ENCODE assay signal across 8 mouse cellular contexts in genomic region chr10:34206436-34206782, GRCm38 (mm10). TPM values are rescaled to one million over a fixed set of nuclear protein-coding genes. Genes with fewer than 3 reads are reported as not detected.
A peak's percentile ranks its signal among the peaks of the same experiment; 100 is the strongest.
DNase-seq lines count a peak whose midpoint lies in the region; ATAC-seq and TF ChIP-seq lines count a peak whose summit lies in the region.

No protein-coding gene starts in this region.

- H3K27me3 ChIP-seq in kidney, embryonic 14.5 days (ENCODE audit: control insufficient read depth, insufficient read depth, low read length) = no peaks in the 10 kb centered on the region
- no peaks in the 10 kb centered on the region for H3K27me3 ChIP-seq in hindbrain, embryonic 13.5 days
- peaks cover 39% of the 10 kb centered on the region for H3K27me3 ChIP-seq in liver, embryonic 13.5 days
- peaks cover 8% of the 10 kb centered on the region; the same call in 1 of the 2 replicates for H3K27me3 ChIP-seq in thymus, adult 2 months (ENCODE audit: control insufficient read depth, insufficient read depth, low read length)

- 0 out of 2 replicates have a peak, but pooled peaks cover 2% of the 10 kb centered on the region for H3K4me1 ChIP-seq in kidney, embryonic 14.5 days (ENCODE audit: control insufficient read depth, insufficient read depth, low read length)
- H3K4me1 ChIP-seq in hindbrain, embryonic 13.5 days (replicated peaks) = peaks cover 5% of the 10 kb centered on the region
- peaks cover 8% of the 10 kb centered on the region; the same call in 1 of the 2 replicates for H3K4me1 ChIP-seq in liver, embryonic 13.5 days (replicated peaks)
- peaks cover 8% of the 10 kb centered on the region for H3K4me1 ChIP-seq in thymus, adult 2 months (replicated peaks; ENCODE audit: control insufficient read depth, insufficient read depth, low read length)

- peak overlapping the region; percentile 75 for H3K9ac ChIP-seq in kidney, embryonic 14.5 days (ENCODE audit: low read depth, low read length)
- H3K9ac ChIP-seq in hindbrain, embryonic 13.5 days = peak overlapping the region; percentile 83
- H3K9ac ChIP-seq in liver, embryonic 13.5 days = peak overlapping the region; percentile 52

- H3K27ac ChIP-seq in kidney, embryonic 14.5 days (ENCODE audit: low read depth, low read length) = peak overlapping the region; percentile 70
- peak overlapping the region; percentile 93 for H3K27ac ChIP-seq in gastrocnemius, adult 2 months
- peak overlapping the region; percentile 69 for H3K27ac ChIP-seq in hindbrain, embryonic 13.5 days
- peak overlapping the region; percentile 37; the same call in 1 of the 2 replicates for H3K27ac ChIP-seq in liver, embryonic 13.5 days
- H3K27ac ChIP-seq in thymus, adult 2 months (ENCODE audit: control insufficient read depth, insufficient read depth, low read length) = no peak overlapping the region

- peak overlapping the region; percentile 60 for H3K4me2 ChIP-seq in kidney, embryonic 14.5 days (replicated peaks; ENCODE audit: low read depth, low read length)
- peak overlapping the region; percentile 82 for H3K4me2 ChIP-seq in hindbrain, embryonic 13.5 days
- H3K4me2 ChIP-seq in liver, embryonic 13.5 days = peak overlapping the region; percentile 63

- no peak; the same call in 1 of the 2 replicates for ATAC-seq in kidney, embryonic 14.5 days (ENCODE audit: low FRiP score, low TSS enrichment)
- peak; percentile 74; the same call in 1 of the 2 replicates for ATAC-seq in hindbrain, embryonic 13.5 days (ENCODE audit: low FRiP score)
- ATAC-seq in liver, embryonic 13.5 days (ENCODE audit: low read depth) = peak; percentile 45; the same call in 1 of the 2 replicates
- ATAC-seq in monocyte, adult 5-6 weeks (replicated peaks; ENCODE audit: insufficient number of reproducible peaks, low FRiP score, low TSS enrichment, poor library complexity, severe bottlenecking) = peak; percentile 49; the same call in 1 of the 2 replicates

- no peaks in the 10 kb centered on the region for H3K36me3 ChIP-seq in kidney, embryonic 14.5 days (ENCODE audit: control insufficient read depth, insufficient read depth, low read length)
- no peaks in the 10 kb centered on the region for H3K36me3 ChIP-seq in hindbrain, embryonic 13.5 days
- no peaks in the 10 kb centered on the region for H3K36me3 ChIP-seq in liver, embryonic 13.5 days
- no peaks in the 10 kb centered on the region for H3K36me3 ChIP-seq in thymus, adult 2 months (ENCODE audit: control insufficient read depth, insufficient read depth, low read length)

- no peak; the same call in 1 of the 2 replicates for TF ChIP-seq CTCF in gastrocnemius, adult 2 months (IDR thresholded peaks at IDR 0.05)
- TF ChIP-seq CTCF in thymus, adult 2 months (IDR thresholded peaks at IDR 0.05; ENCODE audit: borderline replicate concordance, control insufficient read depth, extremely low read depth, insufficient read depth, low read length, poor library complexity) = no peak

- TF ChIP-seq POLR2A in thymus, adult 2 months (IDR thresholded peaks at IDR 0.05; ENCODE audit: control insufficient read depth, extremely low read depth, insufficient read depth, low read length, poor library complexity) = no peak

- intact Hi-C loops in gastrocnemius, adult 2 months (cut with DNase I) = no loop called here

- no peak for DNase-seq in kidney, adult 18-20 months
- DNase-seq in adrenal gland, postnatal 10 days = peak; percentile 56
- DNase-seq in gastrocnemius, adult 2 months = peak; percentile 83
- no peak for DNase-seq in liver, embryonic 13.5 days
- peak; percentile 29 for DNase-seq in thymus, adult 2 months

- under 1% methylated on average over 15 of the region's 15 CpGs for WGBS in kidney, embryonic 14.5 days
- under 1% methylated on average over 15 of the region's 15 CpGs for WGBS in hindbrain, embryonic 13.5 days
- 3% methylated on average over 15 of the region's 15 CpGs for WGBS in liver, embryonic 13.5 days (ENCODE audit: insufficient replicate concordance)
- 6% methylated on average over 15 of the region's 15 CpGs for WGBS in thymus, adult 2 months

- peak overlapping the region; percentile 60 for H3K4me3 ChIP-seq in kidney, embryonic 14.5 days (ENCODE audit: low read length)
- H3K4me3 ChIP-seq in gastrocnemius, adult 2 months = peak overlapping the region; percentile 94
- peak overlapping the region; percentile 75 for H3K4me3 ChIP-seq in hindbrain, embryonic 13.5 days
- peak overlapping the region; percentile 54 for H3K4me3 ChIP-seq in liver, embryonic 13.5 days (replicated peaks)
- H3K4me3 ChIP-seq in thymus, adult 2 months (ENCODE audit: control insufficient read depth, insufficient read depth, low read length) = peak overlapping the region; percentile 52

- no peaks in the 10 kb centered on the region for H3K9me3 ChIP-seq in kidney, embryonic 14.5 days (ENCODE audit: control insufficient read depth, low read length)
- H3K9me3 ChIP-seq in hindbrain, embryonic 13.5 days = no peaks in the 10 kb centered on the region
- no peaks in the 10 kb centered on the region for H3K9me3 ChIP-seq in liver, embryonic 13.5 days (replicated peaks)

RNA-seq across cellular contexts. Expression of gene Dse, which starts 1.1 kb away (rescaled TPM):
- 12.8 and 24.1 TPM in 2 replicates for polyA plus RNA-seq in kidney, embryonic 14.5 days (2014; fragmentation: Nextera tagmentation; extraction: Ambion mirVana)
- 10 to 100 TPM; 13.1 to 13.9 TPM for total RNA-seq in adrenal gland, postnatal 10 days (2021)
- total RNA-seq in gastrocnemius, adult 2 months (2021) = 1 to 10 TPM; 4.2 to 4.5 TPM
- polyA plus RNA-seq in hindbrain, embryonic 13.5 days (2015; fragmentation: Nextera tagmentation; extraction: Ambion mirVana) = 8.0 and 8.1 TPM in 2 replicates
- 6.0 and 7.9 TPM in 2 replicates for polyA plus RNA-seq in liver, embryonic 13.5 days (2015; fragmentation: Nextera tagmentation; extraction: Ambion mirVana)
- total RNA-seq in monocyte, adult 5-6 weeks (2017) = 52.8 to 55.4 TPM (median 53.9 TPM) in 3 replicates
- 6.3 and 7.5 TPM in 2 replicates for polyA plus RNA-seq in thymus, adult 2 months (2012; rRNA removed)

Comparison
In these comparisons a context has a peak if more than half of its experiments do, and no peak if none do; other contexts are left out.
1. DNase-seq: peak in adrenal gland, postnatal 10 days (single experiment), gastrocnemius, adult 2 months (single experiment) and thymus, adult 2 months (single experiment); none in kidney, adult 18-20 months (single experiment) and liver, embryonic 13.5 days (single experiment).
2. Peak in every context shown above with its lines, with median percentiles within 50 percentile points of each other: H3K4me2 ChIP-seq, H3K4me3 ChIP-seq and H3K9ac ChIP-seq.